Mouse (Mus musculus) spleen, adult 2 months (tissue): ENCODE measurements around the gene Fgf12.

ENCODE experiments used
- CTCF ChIP-seq: fragments of 200-500 bp; IDR thresholded peaks from 2 replicates; pipeline ENCODE4 v1.5.1; 2011; ENCODE audit warnings: mild to moderate bottlenecking, inconsistent platforms; ENCODE audit not compliant: insufficient read depth, insufficient read length, insufficient replicate concordance; ENCODE audit errors: extremely low read depth
- POLR2A ChIP-seq: fragments of 200-500 bp; IDR thresholded peaks from 2 replicates; pipeline ENCODE4 v1.6.1; 2011; ENCODE audit warnings: low read depth, low read length, inconsistent platforms

GRCm38 (mm10) chr16:28706623-28707022, 46.2 kb downstream of the Fgf12 start:
- TF ChIP-seq POLR2A (no peak), CTCF (no peak)
